Mouse (Mus musculus) embryonic facial prominence, embryonic 11.5 days (tissue): ENCODE measurements around the gene Efnb2. TPM values are rescaled to one million over a fixed set of nuclear protein-coding genes. Genes with fewer than 3 reads are reported as not detected.

Experiments
- ATAC-seq: fragments of 200-750 bp; cut with Nextera tagmentation; replicated peaks from 2 replicates; pipeline ENCODE4 v1.8.0; 2017; ENCODE audit warnings: low read depth; ENCODE audit not compliant: insufficient number of reproducible peaks, low FRiP score, low TSS enrichment
- DNase-seq: peaks from one replicate; pipeline ENCODE4 v3.0.0-alpha.2; 2015; ENCODE audit warnings: low spot score
- H3K27ac ChIP-seq: fragments of 300-500 bp; sonication (generic); replicated peaks from 2 replicates; pipeline ENCODE4 v1.5.1; 2014; ENCODE audit warnings: mild to moderate bottlenecking, low read depth, low read length, control low read depth
- H3K27me3 ChIP-seq: fragments of 300-500 bp; sonication (generic); 2 replicates; pipeline ENCODE4 v1.6.1; 2014; ENCODE audit warnings: mild to moderate bottlenecking, low read length, moderate library complexity, mixed read lengths; ENCODE audit not compliant: control insufficient read depth, insufficient read depth
- H3K36me3 ChIP-seq: fragments of 300-500 bp; sonication (generic); replicated peaks from 2 replicates; pipeline ENCODE4 v1.6.1; 2014; ENCODE audit warnings: low read depth, mild to moderate bottlenecking, low read length, moderate library complexity, mixed read lengths; ENCODE audit not compliant: control insufficient read depth, insufficient read depth
- H3K4me1 ChIP-seq: fragments of 300-500 bp; sonication (generic); 2 replicates; pipeline ENCODE4 v1.6.1; 2014; ENCODE audit warnings: low read length, mixed read lengths; ENCODE audit not compliant: control insufficient read depth, insufficient read depth
- H3K4me2 ChIP-seq: fragments of 300-500 bp; sonication (generic); 2 replicates; pipeline ENCODE4 v1.6.1; 2014; ENCODE audit warnings: low read depth, mild to moderate bottlenecking, control low read depth, low read length, moderate library complexity
- H3K4me3 ChIP-seq: fragments of 300-500 bp; sonication (generic); 2 replicates; pipeline ENCODE4 v1.5.1; 2014; ENCODE audit warnings: low read depth, low read length, control low read depth
- H3K9ac ChIP-seq: fragments of 300-500 bp; sonication (generic); replicated peaks from 2 replicates; pipeline ENCODE4 v1.6.1; 2014; ENCODE audit warnings: mild to moderate bottlenecking, control low read depth, low read length
- H3K9me3 ChIP-seq: fragments of 300-500 bp; sonication (generic); replicated peaks from 2 replicates; pipeline ENCODE4 v1.6.1; 2016; ENCODE audit warnings: mild to moderate bottlenecking, low read length, inconsistent platforms, mixed read lengths; ENCODE audit not compliant: control insufficient read depth
- WGBS: fragments of 180-500 bp; shearing (Covaris S2); extraction: QIAGEN DNeasy Blood & Tissue Kit; methylation state at CpG from one replicate; pipeline ENCODE4 v1.1.7; 2014; 5-methylcytosine and 5-hydroxymethylcytosine counted together
- polyA plus RNA-seq: library from polyadenylated mRNA; unstranded; fragments of >200 nt; fragmentation: Nextera tagmentation; extraction: Ambion mirVana; gene quantifications from 2 replicates; pipeline ENCODE4 v1.2.1, GENCODE M21; 2014

Gene Efnb2
- polyA plus RNA-seq, 1 experiment from 2014 or later, result 38.9 TPM

DNA sequence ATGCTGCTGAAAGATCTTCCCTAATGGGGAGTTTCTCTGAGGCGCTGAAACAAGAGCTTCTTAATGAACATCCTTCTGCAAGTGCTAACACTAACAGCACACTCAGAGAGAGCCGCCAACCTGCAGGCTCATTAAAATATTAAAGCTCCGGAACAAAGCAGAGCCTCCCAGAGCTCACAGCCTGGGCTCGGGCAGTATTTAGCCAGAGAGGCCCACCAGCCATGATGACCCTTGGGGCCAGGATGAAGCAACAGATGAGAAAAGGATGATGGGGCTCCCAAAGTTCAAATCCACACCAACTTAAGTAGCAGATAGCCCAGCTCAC, 20.8 kb downstream of the Efnb2 start:
- no peaks in the 10 kb centered on the region for H3K4me1 ChIP-seq
- no peaks in the 10 kb centered on the region for H3K36me3 ChIP-seq
- no peak overlapping the region for H3K4me2 ChIP-seq
- no peaks in the 10 kb centered on the region for H3K27me3 ChIP-seq
- DNase-seq (no peak), ATAC-seq (no peak)
- H3K27ac ChIP-seq, result no peak overlapping the region
- no peak overlapping the region for H3K9ac ChIP-seq
- no peaks in the 10 kb centered on the region for H3K9me3 ChIP-seq
- WGBS, result 18% methylated on average over 4 of the region's 4 CpGs
- H3K4me3 ChIP-seq, result no peak overlapping the region

DNA sequence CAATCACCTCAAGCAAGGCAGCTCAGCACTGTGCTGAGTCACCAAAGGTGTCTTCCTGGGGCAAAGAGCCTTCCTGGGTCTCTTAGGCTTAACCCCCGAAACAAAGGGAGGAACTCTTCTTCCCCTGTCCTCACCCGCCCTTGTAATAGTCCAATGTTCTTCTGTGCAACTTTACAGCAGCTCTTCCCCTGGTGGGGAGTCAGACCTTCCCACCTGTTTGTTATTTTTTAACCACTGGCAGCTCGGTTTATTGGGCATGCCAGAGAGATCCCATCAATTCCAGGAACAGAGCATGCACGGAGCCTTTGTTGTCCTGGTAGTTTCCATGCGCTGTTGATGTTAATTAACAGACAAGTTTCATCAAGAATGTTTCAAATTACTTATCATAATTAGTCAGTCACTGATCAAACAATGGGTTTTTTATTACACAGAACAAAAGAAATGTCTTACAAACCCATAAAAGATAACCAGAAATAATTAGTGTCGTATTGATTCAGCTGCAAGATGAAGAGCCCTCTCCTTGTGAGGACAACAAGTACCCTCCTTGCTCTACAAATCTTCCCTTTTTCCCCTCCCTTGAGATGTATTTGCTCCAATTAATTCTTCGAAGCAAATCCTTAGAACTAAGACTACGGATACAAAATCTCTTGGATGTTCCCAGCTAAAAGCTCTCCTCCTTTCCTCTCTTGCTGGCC, 21.3 kb downstream of the Efnb2 start:
- no peaks in the 10 kb centered on the region for H3K27me3 ChIP-seq
- ATAC-seq (no peak), DNase-seq (no peak)
- 50% methylated on average over 8 of the region's 8 CpGs for WGBS
- no peak overlapping the region for H3K9ac ChIP-seq
- no peak overlapping the region for H3K4me3 ChIP-seq
- no peaks in the 10 kb centered on the region for H3K9me3 ChIP-seq
- H3K27ac ChIP-seq, result no peak overlapping the region
- no peaks in the 10 kb centered on the region for H3K4me1 ChIP-seq
- H3K36me3 ChIP-seq, result no peaks in the 10 kb centered on the region
- H3K4me2 ChIP-seq, result no peak overlapping the region

DNA sequence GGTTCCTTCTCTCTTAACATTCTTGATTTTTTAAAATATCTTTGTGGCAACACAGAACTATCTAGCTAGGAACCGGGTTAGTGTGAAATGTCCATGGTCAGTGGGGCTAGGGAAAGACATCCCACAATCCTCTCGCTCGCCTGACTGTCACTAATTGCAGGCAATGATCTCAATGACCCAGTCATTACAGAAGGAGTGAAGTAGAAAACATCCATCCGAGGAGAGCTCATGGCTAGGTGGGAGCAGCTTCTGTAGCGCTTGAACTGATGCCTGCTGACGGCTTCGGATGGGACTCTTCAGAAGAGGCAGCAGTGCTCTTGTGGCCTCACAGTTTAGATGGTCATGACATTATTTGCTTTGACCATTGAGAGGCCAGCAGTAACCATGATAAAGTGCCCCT, 29.6 kb downstream of the Efnb2 start:
- DNase-seq, result no peak
- H3K36me3 ChIP-seq, result peaks cover 3% of the 10 kb centered on the region; the same call in 1 of the 2 replicates

DNA sequence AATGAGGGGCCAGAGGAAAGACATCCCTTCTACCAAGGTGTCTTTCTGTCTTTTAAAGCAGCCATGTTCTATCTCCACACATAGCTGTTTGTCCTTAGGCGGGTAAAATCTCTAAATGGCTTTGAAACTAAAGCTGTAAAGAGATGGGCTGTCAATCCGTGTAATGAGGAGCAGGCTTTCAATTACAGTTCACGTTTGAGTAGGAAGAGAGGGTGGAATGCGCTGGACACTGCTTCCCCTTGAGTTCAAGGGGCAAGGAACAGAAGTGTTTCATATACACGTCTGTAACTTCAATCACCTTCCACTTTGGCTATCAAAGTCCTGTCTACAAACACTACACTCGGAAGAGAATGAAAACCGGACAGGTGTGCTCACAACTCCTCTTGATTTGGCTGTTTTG, 37.0 kb downstream of the Efnb2 start:
- no peaks in the 10 kb centered on the region for H3K9me3 ChIP-seq
- WGBS, result 30% methylated on average over 7 of the region's 7 CpGs

More for the DNA sequence above, 29.6 kb downstream of the Efnb2 start:
- Histone ChIP-seq H3K9ac (no peak overlapping the region), H3K4me3 (no peak overlapping the region), H3K9me3 (no peaks in the 10 kb centered on the region), H3K4me1 (no peaks in the 10 kb centered on the region), H3K27ac (no peak overlapping the region), H3K4me2 (no peak overlapping the region), H3K27me3 (no peaks in the 10 kb centered on the region)
- 78% methylated on average over 7 of the region's 7 CpGs for WGBS
- ATAC-seq, result no peak

DNA sequence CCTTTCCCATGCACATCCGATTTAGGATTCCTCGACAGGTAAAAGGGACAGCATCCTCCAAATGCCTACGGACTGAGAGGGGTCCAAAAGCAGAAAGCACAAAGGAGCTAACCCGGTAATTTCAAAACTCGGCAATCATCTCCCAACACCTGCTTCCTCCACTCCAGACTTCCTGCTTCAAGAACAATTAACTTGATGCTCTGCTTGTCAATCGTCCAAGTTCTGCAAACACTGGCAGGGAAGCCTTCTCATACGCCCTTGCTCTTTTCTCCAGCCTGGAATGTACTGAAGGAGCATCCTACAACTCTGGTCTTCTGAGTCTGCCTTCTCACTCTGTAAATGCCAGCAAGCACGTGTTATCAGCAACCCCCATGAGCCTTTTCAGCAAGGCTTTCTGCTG, 37.6 kb downstream of the Efnb2 start:
- WGBS, result 48% methylated on average over 8 of the region's 8 CpGs
- no peak for ATAC-seq
- H3K27me3 ChIP-seq, result no peaks in the 10 kb centered on the region
- H3K27ac ChIP-seq, result no peak overlapping the region
- no peak overlapping the region for H3K4me3 ChIP-seq
- H3K36me3 ChIP-seq, result peaks cover 14% of the 10 kb centered on the region
- H3K4me2 ChIP-seq, result no peak overlapping the region
- no peaks in the 10 kb centered on the region for H3K4me1 ChIP-seq
- no peak overlapping the region for H3K9ac ChIP-seq
- DNase-seq, result no peak
- H3K9me3 ChIP-seq, result no peaks in the 10 kb centered on the region

More for the DNA sequence above, 37.0 kb downstream of the Efnb2 start:
- H3K4me2 ChIP-seq, result no peak overlapping the region
- H3K9ac ChIP-seq, result no peak overlapping the region
- no peaks in the 10 kb centered on the region for H3K27me3 ChIP-seq
- no peak overlapping the region for H3K27ac ChIP-seq
- DNase-seq, result no peak
- H3K4me1 ChIP-seq, result no peaks in the 10 kb centered on the region
- no peak for ATAC-seq
- H3K36me3 ChIP-seq, result peaks cover 14% of the 10 kb centered on the region
- H3K4me3 ChIP-seq, result no peak overlapping the region

DNA sequence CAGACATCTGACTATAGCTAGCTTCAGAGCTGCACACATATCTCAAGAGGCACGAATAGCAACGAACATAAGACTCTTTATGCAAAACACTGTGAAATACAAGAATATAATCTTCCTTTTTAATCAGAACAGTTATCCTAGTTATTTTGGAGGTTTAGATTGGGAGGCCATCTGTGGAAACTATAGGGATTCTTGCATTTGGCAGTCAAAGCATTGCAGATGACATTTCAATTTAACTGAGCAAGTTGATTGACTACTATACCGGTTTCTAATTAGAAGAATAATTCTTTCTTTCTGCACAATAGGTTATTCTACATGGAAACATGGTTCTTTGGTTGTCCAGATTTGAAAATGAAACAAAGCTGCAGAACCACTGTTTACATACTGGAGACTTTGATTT, 38.6 kb downstream of the Efnb2 start:
- Histone ChIP-seq H3K4me3 (no peak overlapping the region), H3K4me2 (no peak overlapping the region), H3K27ac (no peak overlapping the region), H3K9me3 (no peaks in the 10 kb centered on the region), H3K36me3 (peaks cover 14% of the 10 kb centered on the region), H3K27me3 (no peaks in the 10 kb centered on the region), H3K4me1 (no peaks in the 10 kb centered on the region), H3K9ac (no peak overlapping the region)
- WGBS, result 83% methylated on average over 3 of the region's 3 CpGs
- DNase-seq (no peak), ATAC-seq (no peak)

DNA sequence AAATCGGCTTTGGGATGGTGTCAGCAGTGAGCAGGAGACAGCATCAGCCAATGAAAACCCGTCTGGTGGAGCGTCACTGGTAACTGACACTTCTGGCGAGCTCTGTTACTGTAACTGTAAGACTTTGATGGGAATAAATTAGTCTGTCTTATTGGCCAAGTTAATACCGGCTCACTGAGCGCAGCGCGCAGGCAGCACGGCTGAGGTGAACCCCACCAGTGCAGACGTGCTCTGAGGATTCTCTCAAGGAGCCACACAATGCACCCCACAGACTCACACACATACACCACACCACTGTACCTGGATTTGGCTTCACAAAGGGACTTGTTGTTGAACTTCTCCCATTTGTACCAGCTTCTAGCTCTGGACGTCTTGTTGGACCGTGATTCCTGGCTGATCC, 39.0 kb downstream of the Efnb2 start:
- WGBS, result 88% methylated on average over 12 of the region's 12 CpGs
- H3K4me3 ChIP-seq, result no peak overlapping the region
- H3K27ac ChIP-seq, result no peak overlapping the region
- peaks cover 14% of the 10 kb centered on the region for H3K36me3 ChIP-seq
- H3K9ac ChIP-seq, result no peak overlapping the region
- H3K27me3 ChIP-seq, result no peaks in the 10 kb centered on the region
- DNase-seq (no peak), ATAC-seq (no peak)
- no peak overlapping the region for H3K4me2 ChIP-seq
- no peaks in the 10 kb centered on the region for H3K4me1 ChIP-seq
- no peaks in the 10 kb centered on the region for H3K9me3 ChIP-seq

DNA sequence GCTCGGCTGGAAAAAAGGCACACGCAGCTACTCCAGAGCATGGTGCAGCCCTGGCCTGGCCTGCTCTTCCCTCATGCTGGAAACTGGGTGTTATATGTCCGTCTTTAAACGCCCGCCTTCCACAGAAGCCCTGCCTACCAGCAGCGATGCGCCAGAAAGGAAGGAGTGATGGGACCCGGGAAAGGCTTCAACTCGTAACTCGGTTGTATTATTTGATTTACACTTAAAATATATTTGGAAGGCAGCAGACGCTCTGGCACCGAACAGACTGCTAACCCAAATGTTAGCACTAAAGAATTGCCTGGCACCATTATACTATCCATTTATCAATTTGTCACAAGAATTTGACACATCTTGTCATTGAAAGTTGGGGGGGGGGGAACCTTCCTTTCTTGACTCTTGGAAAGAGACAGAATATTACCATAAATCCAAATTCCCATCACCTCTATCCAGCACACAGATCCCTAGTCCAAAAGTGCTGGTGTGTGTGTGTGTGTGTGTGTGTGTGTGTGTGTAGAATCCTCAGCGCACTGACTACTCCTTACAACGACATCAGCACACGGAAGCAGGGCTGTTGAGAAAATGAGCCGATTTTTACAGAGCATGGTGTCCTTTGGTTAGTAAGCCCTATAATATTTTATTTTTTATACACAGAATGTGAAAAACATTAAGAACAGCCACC, 39.7 kb downstream of the Efnb2 start:
- H3K4me3 ChIP-seq, result no peak overlapping the region
- H3K36me3 ChIP-seq, result peaks cover 14% of the 10 kb centered on the region
- no peak overlapping the region for H3K4me2 ChIP-seq
- no peaks in the 10 kb centered on the region for H3K9me3 ChIP-seq
- no peaks in the 10 kb centered on the region for H3K4me1 ChIP-seq
- ATAC-seq (no peak), DNase-seq (no peak)
- H3K9ac ChIP-seq, result no peak overlapping the region
- WGBS, result 87% methylated on average over 16 of the region's 16 CpGs
- H3K27me3 ChIP-seq, result no peaks in the 10 kb centered on the region
- H3K27ac ChIP-seq, result no peak overlapping the region
